ENCODE assay signal across 8 mouse cellular contexts in the genomic region with DNA sequence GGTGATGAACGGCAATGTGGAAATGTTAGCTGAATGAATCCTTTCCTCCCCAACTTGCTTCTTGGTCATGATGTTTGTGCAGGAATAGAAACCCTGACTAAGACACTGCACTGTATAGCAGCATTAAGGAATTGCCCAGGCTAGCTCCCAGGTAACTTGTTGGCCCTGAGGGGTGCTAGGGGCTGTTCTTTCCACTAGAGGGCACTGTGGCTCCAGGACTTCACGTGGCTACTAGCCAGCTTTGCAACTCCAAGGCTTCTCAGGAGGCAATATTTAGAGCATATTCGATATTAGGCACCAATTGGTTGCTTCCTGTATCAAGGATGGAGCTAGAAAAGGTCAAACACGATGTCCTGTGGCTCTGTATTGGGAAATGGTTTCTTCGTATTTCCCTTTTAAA. TPM values are rescaled to one million over a fixed set of nuclear protein-coding genes. Genes with fewer than 3 reads are reported as not detected.
DNase-seq lines count a peak whose midpoint lies in the region; ATAC-seq and TF ChIP-seq lines count a peak whose summit lies in the region.

No protein-coding gene starts in this region.

- peak; percentile 74 for TF ChIP-seq EP300 in heart, adult 2 months (IDR thresholded peaks at IDR 0.05; ENCODE audit: insufficient read depth, low read depth, low read length)

- H3K79me2 ChIP-seq in heart, adult 2 months (replicated peaks; ENCODE audit: control insufficient read depth, insufficient read depth, low read length), result no peaks in the 10 kb centered on the region

- no peak for TF ChIP-seq POLR2A in heart, adult 2 months (IDR thresholded peaks at IDR 0.05; ENCODE audit: insufficient read depth, low read depth, low read length)
- no peak for TF ChIP-seq POLR2A in cerebellum, adult 2 months (IDR thresholded peaks at IDR 0.05; ENCODE audit: borderline replicate concordance, insufficient read depth, low read length)

- H3K4me2 ChIP-seq in heart, embryonic 11.5 days, result no peak overlapping the region
- H3K4me2 ChIP-seq in midbrain, embryonic 14.5 days (ENCODE audit: low read length), result no peak overlapping the region

- H3K4me3 ChIP-seq in heart, adult 2 months, result no peak overlapping the region
- no peak overlapping the region for H3K4me3 ChIP-seq in heart, embryonic 11.5 days (ENCODE audit: low read depth, low read length)
- H3K4me3 ChIP-seq in cerebellum, adult 2 months (replicated peaks; ENCODE audit: insufficient read depth, low read depth, low read length), result no peak overlapping the region
- no peak overlapping the region for H3K4me3 ChIP-seq in midbrain, embryonic 14.5 days (replicated peaks; ENCODE audit: low read depth, low read length)

- H3K27me3 ChIP-seq in heart, adult 2 months (ENCODE audit: control insufficient read depth, insufficient read depth, low read length), result no peaks in the 10 kb centered on the region
- 0 out of 2 replicates have a peak, but pooled peaks cover 2% of the 10 kb centered on the region for H3K27me3 ChIP-seq in heart, embryonic 11.5 days (ENCODE audit: control insufficient read depth, insufficient read depth, low read length)
- no peaks in the 10 kb centered on the region for H3K27me3 ChIP-seq in cerebellum, adult 2 months (ENCODE audit: control insufficient read depth, insufficient read depth, low read length)
- no peaks in the 10 kb centered on the region for H3K27me3 ChIP-seq in midbrain, embryonic 14.5 days (ENCODE audit: control insufficient read depth, insufficient read depth, low read length)

- 10% methylated on average over 5 of the region's 5 CpGs for WGBS in heart, adult 2 months
- WGBS in heart, embryonic 11.5 days (ENCODE audit: insufficient replicate concordance), result 13% methylated on average over 5 of the region's 5 CpGs
- WGBS in cerebellum, adult 2 months, result 12% methylated on average over 5 of the region's 5 CpGs
- WGBS in midbrain, embryonic 14.5 days, result 15% methylated on average over 5 of the region's 5 CpGs

- peak; percentile 59 to 76 for DNase-seq in heart, adult 2 months
- DNase-seq in MEL-GATA-1-ER (ENCODE audit: extremely low read depth, low read depth), result peak; percentile 30
- DNase-seq in cerebellum, adult 2 months, result peak; percentile 64 to 78
- peak; percentile 49 to 57 for DNase-seq in gastrocnemius, postnatal 36 days
- peak; percentile 79 to 80 for DNase-seq in left cerebral cortex, adult 18-20 months (ENCODE audit: low spot score in 2 of 2)
- peak; percentile 92 for DNase-seq in midbrain, embryonic 14.5 days
- peak; percentile 63 to 84 for DNase-seq in spleen, postnatal 4 days (ENCODE audit: low spot score in 2 of 2)

- H3K27ac ChIP-seq in heart, adult 2 months, result no peak overlapping the region
- no peak overlapping the region for H3K27ac ChIP-seq in heart, embryonic 11.5 days (ENCODE audit: low read depth, low read length)
- H3K27ac ChIP-seq in cerebellum, adult 2 months (ENCODE audit: insufficient read depth, low read length), result no peak overlapping the region
- no peak overlapping the region for H3K27ac ChIP-seq in midbrain, embryonic 14.5 days (replicated peaks; ENCODE audit: low read depth, low read length)

- no peak overlapping the region for H3K9ac ChIP-seq in heart, adult 2 months (ENCODE audit: low read depth, low read length)
- no peak overlapping the region for H3K9ac ChIP-seq in heart, embryonic 11.5 days (ENCODE audit: low read depth, low read length)
- no peak overlapping the region for H3K9ac ChIP-seq in midbrain, embryonic 14.5 days (replicated peaks; ENCODE audit: low read length)

- H3K4me1 ChIP-seq in heart, adult 2 months (ENCODE audit: control insufficient read depth, insufficient read depth, low read length), result peaks cover 5% of the 10 kb centered on the region
- peaks cover 8% of the 10 kb centered on the region for H3K4me1 ChIP-seq in heart, embryonic 11.5 days (ENCODE audit: control insufficient read depth, insufficient read depth, low read length)
- peaks cover 4% of the 10 kb centered on the region; the same call in 1 of the 2 replicates for H3K4me1 ChIP-seq in cerebellum, adult 2 months (ENCODE audit: control insufficient read depth, insufficient read depth, low read length)
- H3K4me1 ChIP-seq in midbrain, embryonic 14.5 days (ENCODE audit: control insufficient read depth, insufficient read depth, low read length), result peaks cover 15% of the 10 kb centered on the region

- no peaks in the 10 kb centered on the region for H3K36me3 ChIP-seq in heart, adult 2 months (ENCODE audit: control insufficient read depth, insufficient read depth, low read length)
- no peaks in the 10 kb centered on the region for H3K36me3 ChIP-seq in heart, embryonic 11.5 days (ENCODE audit: control insufficient read depth, insufficient read depth, low read length)
- H3K36me3 ChIP-seq in midbrain, embryonic 14.5 days (ENCODE audit: control insufficient read depth, insufficient read depth, low read length), result no peaks in the 10 kb centered on the region

- ATAC-seq in heart, embryonic 11.5 days (replicated peaks; ENCODE audit: insufficient number of reproducible peaks, low FRiP score, low TSS enrichment), result no peak
- ATAC-seq in midbrain, embryonic 14.5 days (ENCODE audit: low FRiP score, low TSS enrichment), result no peak

- TF ChIP-seq CTCF in heart, adult 2 months (IDR thresholded peaks at IDR 0.05), result peak; percentile 94
- TF ChIP-seq CTCF in cerebellum, adult 2 months (IDR thresholded peaks at IDR 0.05; ENCODE audit: borderline replicate concordance, insufficient read depth, low read depth, low read length), result peak; percentile 84

- 0 out of 2 replicates have a peak, but pooled peaks cover 4% of the 10 kb centered on the region for H3K9me3 ChIP-seq in heart, embryonic 11.5 days (replicated peaks; ENCODE audit: control insufficient read depth, low read length)
- H3K9me3 ChIP-seq in midbrain, embryonic 14.5 days (ENCODE audit: control insufficient read depth, low read length), result no peaks in the 10 kb centered on the region

- intact Hi-C loops in heart, adult 2 months (cut with DNase I), result loop anchor here (1.0 to 2.0 kb wide), 2 partner anchors 14 to 65 kb away; a partner anchor contains a TSS
- intact Hi-C loops in gastrocnemius, postnatal 36 days (cut with DNase I), result loop anchor here (1.0 kb wide), 1 partner anchor 64 kb away; no protein-coding TSS in a partner anchor

RNA-seq across cellular contexts. Expression of a gene that starts 13.6 kb away (rescaled TPM):
- 10 to 100 TPM in 1 of 2 experiments, 1 to 10 TPM in 1; 6.8 to 11.1 TPM for total RNA-seq in heart, adult 2 months (2021)
- 9.4 and 12.6 TPM in 2 replicates for polyA plus RNA-seq in heart, adult 2 months (2012; rRNA removed)
- polyA plus RNA-seq in heart, embryonic 11.5 days (2014; fragmentation: Nextera tagmentation; extraction: Ambion mirVana), result 0.27 and 0.35 TPM in 2 replicates
- polyA plus RNA-seq in cerebellum, adult 2 months (2012; rRNA removed), result 9.6 and 12.6 TPM in 2 replicates
- 1 to 10 TPM; 5.7 to 9.0 TPM for total RNA-seq in gastrocnemius, postnatal 36 days (2021)
- total RNA-seq in left cerebral cortex, adult 18-20 months (2021), result 10 to 100 TPM; 22.3 to 24.5 TPM
- polyA plus RNA-seq in midbrain, embryonic 14.5 days (2014; fragmentation: Nextera tagmentation; extraction: Ambion mirVana), result 7.3 and 12.2 TPM in 2 replicates

Comparison
In these comparisons a context has a peak if more than half of its experiments do, and no peak if none do; other contexts are left out.
1. DNase-seq: peak in every context shown above with its lines; median percentile 92 in midbrain, embryonic 14.5 days; 80 in left cerebral cortex, adult 18-20 months; 74 in spleen, postnatal 4 days; 71 in cerebellum, adult 2 months; 68 in heart, adult 2 months; 53 in gastrocnemius, postnatal 36 days; 30 in MEL-GATA-1-ER.